Mouse (Mus musculus): ENCODE measurements at regions not wholly inside any gene's neighbourhood (a gene's known extent, or its start where the extent isn't known, plus 50 kb on each side); places are given as distances from the start of the nearest gene placed in this dataset.

- no peak for TF ChIP-seq GATA1 (IDR thresholded peaks at IDR 0.05; ENCODE audit: low read length)
These were observed 560.8 kb upstream of the Tle4 start for GRCm38 (mm10) chr19:15158653-15159052.

DNA sequence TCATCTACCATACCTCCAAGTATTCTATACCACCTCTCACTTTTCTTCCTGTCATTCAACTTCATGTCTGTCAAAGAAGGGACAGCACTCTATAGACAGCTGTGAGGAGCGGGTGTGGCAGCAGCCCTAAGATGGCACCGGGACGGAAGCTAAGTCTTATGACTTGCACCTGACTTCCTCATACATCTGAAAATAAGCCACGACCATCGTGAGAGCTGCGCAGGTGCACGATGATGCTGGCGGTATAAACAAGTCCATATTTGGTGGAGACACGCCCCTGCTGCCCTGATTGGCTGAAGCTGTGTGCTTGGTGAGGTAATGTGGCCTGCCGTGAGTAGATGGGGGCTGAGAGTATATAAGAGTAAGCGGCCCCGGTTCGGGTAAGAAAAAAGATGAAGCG, 560.3 kb upstream of the Tle4 start:
- TF ChIP-seq GATA1 (IDR thresholded peaks at IDR 0.05; ENCODE audit: low read length) = no peak

DNA sequence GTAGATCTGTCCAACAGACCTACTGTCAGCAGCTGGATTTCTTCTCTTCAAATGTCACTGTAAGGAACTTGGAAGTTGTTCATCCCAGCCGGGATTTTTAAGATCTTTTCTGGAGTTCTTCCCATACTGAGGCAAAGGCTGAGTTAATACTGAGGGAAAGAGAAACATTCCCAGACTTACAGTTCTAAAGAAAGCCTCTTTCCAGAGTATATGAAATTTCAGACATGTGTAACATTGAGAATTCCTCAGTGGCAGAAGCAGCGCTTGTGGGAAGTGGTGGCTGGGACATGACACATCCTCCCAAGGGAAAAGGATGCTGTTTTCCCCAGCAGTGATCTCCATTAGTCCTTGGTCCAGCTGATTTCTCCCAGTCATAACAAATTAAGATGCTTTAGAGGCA, 556.8 kb upstream of the Tle4 start:
- TF ChIP-seq GATA1 (IDR thresholded peaks at IDR 0.05; ENCODE audit: low read length) = no peak

GRCm38 (mm10) chr19:15146325-15146724, 548.5 kb upstream of the Tle4 start:
- TF ChIP-seq GATA1 (IDR thresholded peaks at IDR 0.05; ENCODE audit: low read length) = no peak

DNA sequence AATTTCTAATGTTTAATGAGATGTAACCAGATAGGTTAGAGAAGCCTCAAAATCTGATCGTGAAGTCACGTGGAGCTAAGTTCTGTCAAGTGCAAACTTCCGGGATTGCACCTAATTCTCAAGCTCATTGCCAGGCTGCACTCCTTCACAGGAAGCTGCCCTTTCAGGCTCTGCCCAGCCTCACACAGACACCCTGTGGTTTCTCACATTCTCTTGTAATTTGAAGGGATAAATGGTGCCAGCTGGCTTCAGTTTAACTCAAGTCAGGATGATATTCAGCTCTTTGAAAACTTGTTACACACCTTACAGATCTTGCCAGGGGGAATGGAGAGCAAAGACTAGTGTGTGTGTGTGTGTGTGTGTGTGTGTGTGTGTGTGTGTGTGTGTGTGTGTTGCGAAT, 529.3 kb upstream of the Tle4 start:
- TF ChIP-seq GATA1 (IDR thresholded peaks at IDR 0.05; ENCODE audit: low read length) = no peak

GRCm38 (mm10) chr19:15108441-15109026, 510.7 kb upstream of the Tle4 start:
- TF ChIP-seq GATA1 (IDR thresholded peaks at IDR 0.05; ENCODE audit: low read length) = no peak

GRCm38 (mm10) chr19:15095054-15095453, 497.2 kb upstream of the Tle4 start:
- no peak for TF ChIP-seq GATA1 (IDR thresholded peaks at IDR 0.05; ENCODE audit: low read length)

- no peak for TF ChIP-seq GATA1 (IDR thresholded peaks at IDR 0.05; ENCODE audit: low read length)
These were observed 495.7 kb upstream of the Tle4 start for GRCm38 (mm10) chr19:15093534-15093933.

GRCm38 (mm10) chr19:15080638-15081037, 482.8 kb upstream of the Tle4 start:
- TF ChIP-seq GATA1 (IDR thresholded peaks at IDR 0.05; ENCODE audit: low read length) = no peak

DNA sequence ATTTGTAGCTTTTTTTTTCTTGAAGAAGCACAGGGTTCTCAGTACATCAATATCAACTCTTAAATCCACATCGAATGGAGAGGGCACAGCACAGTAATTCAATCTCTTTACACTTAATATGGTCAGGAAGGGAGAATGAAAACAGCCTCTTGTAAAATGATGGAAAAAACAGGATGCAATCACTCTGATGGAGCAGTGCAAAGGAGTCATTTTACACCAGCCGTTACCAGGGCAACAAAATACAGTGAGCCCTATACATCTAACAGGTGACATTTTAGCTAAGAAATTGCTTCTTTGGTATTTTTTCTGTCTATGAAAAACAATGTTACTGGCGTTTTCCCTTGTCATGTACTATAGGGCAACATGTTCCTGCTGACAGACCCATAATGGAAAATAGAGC, 459.9 kb upstream of the Tle4 start:
- no peak for TF ChIP-seq GATA1 (IDR thresholded peaks at IDR 0.05; ENCODE audit: low read length)

DNA sequence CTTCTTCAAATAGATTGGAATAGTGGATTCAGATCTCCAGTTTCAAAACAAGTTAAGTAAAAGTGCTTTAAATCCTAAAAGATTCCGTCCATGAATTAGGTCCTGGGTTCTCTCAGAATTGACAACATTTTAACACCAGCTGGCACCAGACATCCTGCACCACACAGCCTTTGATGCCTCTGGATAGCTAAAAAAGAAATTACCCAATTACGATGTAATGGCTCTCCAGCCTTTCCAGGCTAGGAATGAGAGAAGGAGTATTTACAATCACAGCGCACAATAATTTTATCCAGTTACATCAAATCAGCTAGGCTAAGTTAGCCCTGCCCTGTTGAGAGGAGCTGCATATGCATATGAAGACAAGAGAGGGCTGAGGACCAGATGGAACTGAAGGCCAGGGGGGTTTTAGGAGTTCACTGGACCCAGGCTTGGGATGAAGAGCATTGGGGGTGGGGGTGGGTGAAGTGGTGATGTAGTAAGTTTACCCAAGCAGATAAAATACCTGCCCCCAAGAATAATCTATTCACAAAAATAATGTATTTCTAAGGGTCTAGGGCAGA, 455.8 kb upstream of the Tle4 start:
- TF ChIP-seq GATA1 (IDR thresholded peaks at IDR 0.05; ENCODE audit: low read length) = no peak

GRCm38 (mm10) chr19:15052642-15053239, 454.9 kb upstream of the Tle4 start:
- no peak for TF ChIP-seq GATA1 (IDR thresholded peaks at IDR 0.05; ENCODE audit: low read length)

GRCm38 (mm10) chr19:15047896-15048295, 450.0 kb upstream of the Tle4 start:
- TF ChIP-seq GATA1 (IDR thresholded peaks at IDR 0.05; ENCODE audit: low read length) = no peak

GRCm38 (mm10) chr19:15047306-15047868, 449.5 kb upstream of the Tle4 start:
- no peak for TF ChIP-seq GATA1 (IDR thresholded peaks at IDR 0.05; ENCODE audit: low read length)

DNA sequence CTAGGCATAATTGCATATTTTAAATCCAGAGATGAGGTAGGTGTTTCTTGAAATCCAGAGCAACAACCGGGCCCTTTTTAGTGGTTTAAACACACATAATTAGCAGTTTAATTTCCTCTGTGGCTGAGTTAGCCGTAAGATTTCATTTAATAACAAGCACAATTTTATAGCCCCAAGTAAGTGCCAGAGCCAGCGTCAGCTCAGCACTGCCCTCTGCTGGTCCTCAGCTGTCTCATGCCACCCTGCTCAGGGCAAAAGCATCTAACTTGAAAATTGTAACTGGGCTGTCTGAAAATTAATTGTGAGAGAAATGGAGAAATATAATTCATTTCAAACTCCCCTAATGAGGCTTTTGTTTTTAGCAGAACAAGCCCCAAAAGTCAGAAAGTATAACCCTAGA, 437.7 kb upstream of the Tle4 start:
- TF ChIP-seq GATA1 (IDR thresholded peaks at IDR 0.05; ENCODE audit: low read length) = no peak

GRCm38 (mm10) chr19:15033921-15034320, 436.1 kb upstream of the Tle4 start:
- TF ChIP-seq GATA1 (IDR thresholded peaks at IDR 0.05; ENCODE audit: low read length) = no peak

DNA sequence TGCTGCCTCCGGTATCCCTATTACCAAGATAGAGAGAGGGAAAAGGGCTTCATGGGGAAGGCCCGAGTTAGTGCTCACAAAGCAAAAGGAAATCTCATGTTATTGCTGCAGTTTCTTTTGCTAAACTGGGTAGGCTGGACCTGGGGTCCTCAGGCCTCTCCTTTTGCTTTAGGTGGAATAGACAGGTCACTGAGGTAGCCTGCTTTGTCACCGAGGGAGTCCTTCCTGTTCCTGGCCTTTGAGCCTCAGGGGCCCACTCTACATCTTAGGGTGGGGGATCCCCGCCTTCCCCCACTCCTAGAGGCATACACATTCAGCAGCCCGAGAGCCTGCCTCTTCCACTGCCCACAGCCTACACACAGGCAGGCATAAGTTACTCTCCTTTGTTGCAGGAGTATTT, 435.5 kb upstream of the Tle4 start:
- no peak for TF ChIP-seq GATA1 (IDR thresholded peaks at IDR 0.05; ENCODE audit: low read length)
